Mouse (Mus musculus): ENCODE data around the gene Vwa3a.

Gene Vwa3a

DNA sequence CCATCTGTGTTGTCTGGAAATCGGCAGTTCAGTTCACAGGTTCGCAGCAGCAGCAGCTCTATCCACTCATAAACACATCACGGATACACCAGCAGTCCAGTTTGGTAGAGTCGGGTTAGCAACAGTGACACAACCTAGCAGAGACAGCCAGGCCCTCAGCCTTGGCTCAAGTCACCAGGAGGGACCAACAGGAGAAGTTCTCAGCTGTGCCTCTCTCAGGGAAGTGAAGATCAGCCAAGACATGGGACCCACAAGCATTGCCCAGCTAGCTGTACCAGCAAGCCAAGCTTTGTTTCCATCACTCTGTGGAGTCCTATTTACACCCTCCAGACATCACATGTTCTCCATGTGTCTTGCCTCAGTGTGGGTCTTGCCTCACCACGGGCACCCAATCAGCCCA lies 7.7 kb downstream of the Vwa3a start:
- no peak for DNase-seq (ENCODE audit: low spot score)

DNA sequence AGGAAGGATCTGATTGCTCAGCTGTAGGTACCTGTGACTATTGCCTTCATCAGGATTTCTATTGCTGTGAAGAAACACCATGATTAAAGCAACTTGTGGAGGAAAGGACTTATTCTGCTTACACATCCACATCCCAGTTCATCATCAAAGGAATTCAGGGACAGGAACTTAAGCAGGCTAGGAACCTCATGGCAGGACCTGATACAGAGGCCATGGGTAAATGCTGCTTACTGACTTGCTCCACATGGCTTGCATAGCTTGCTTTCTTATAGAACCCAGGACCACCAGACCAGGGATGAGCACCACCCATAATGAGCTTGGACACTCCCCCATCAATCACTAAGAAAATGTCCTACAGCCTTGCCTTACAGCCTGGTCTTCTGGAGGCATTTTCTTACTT lies 9.4 kb downstream of the Vwa3a start:
- DNase-seq (ENCODE audit: low spot score): no peak

DNA sequence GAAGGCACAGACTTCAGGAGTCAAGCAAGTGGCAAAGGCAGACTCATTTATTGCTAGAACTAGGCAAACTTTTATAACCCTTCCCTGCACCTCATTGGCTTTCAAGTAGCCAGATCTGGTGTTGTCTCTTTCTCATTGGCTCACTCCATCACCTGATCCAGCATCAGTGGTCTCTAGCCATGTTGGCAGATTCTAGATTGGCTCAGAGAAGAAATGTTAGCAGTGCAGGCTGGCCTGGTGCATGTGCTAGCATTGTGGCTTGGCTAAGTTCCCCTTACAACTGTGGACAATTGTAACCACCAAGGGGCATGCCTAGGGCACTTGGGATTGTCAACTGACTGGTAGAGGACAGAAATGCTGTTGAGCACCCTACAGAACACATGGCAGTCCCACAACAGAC lies 12.2 kb downstream of the Vwa3a start:
- DNase-seq (ENCODE audit: low spot score): no peak

DNA sequence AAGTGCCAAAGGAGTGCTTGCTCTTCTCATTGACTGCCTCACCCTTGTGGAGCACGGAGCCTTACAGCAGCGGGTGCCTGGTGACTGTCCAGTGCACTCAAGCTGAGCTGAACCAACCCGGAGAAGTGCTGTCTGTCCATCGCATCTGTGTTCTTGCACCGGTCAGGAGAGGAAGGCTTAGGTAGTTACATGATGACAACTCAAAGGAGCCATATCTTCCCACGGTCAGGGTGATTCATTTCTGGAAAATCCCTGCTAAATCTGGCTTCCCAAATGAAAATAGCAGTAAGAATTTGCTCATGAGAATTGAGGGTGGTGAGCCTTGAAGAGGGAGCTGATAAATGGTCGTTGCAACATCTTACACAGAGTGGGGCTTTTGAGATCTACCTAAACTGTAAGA lies 12.8 kb downstream of the Vwa3a start:
- no peak for DNase-seq (ENCODE audit: low spot score)

DNA sequence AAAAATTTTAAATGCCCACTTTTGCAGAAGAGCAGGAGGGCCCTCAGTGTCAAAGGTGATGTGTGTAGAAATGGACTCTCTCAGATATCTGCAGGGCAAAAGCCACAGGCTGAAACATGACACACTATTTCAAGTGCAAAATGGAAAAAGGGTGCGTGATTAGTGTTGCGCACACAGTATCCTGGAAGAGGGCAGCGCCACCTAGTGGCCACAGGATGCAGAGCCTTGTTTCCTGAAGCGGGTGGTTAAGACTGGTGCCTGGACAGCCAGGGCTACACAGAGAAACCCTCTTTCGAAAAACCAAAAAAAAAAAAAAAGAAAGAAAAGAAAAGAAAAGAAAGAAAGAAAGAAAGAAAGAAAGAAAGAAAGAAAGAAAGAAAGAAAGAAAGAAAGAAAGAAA lies 15.6 kb downstream of the Vwa3a start:
- DNase-seq (ENCODE audit: low spot score): peak; percentile 70

DNA sequence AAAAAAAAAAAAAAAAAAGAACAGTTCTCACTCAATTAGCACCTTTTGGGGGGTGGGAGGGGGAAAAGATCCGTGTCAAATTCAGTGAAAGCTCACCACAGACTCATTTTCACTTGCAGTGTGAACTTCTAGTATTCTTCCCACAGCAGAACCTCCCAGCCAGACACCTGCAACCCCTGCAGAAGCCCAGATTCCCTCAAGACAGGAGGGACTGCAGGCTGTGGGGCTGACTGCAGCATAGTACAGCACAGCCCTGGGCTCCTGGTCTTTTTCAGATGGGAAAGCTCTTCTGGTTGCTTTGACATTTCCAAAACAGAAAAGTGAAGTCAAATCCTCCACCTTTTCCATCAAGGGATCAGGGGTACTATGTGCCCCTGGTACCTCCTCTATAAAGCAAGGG lies 28.3 kb downstream of the Vwa3a start:
- DNase-seq (ENCODE audit: low spot score): no peak

DNA sequence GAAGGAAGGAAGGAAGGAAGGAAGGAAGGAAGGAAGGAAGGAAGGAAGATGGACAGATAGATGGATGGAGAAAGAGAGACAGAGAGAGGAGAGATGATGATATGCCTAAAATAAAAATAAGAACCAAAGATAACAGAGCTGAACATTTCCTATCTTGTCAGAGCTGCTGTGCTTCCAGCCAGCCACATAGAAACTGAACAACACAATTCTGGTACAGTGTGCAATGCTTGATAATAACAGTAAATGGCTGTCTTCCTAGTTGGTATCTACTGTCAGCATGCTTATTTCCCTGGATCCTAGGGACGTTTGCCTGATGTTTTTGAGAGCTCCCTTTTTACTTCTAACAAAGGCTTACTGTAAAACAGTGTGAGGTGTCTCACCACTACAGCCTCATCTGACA lies 32.3 kb downstream of the Vwa3a start:
- DNase-seq (ENCODE audit: low spot score): no peak

DNA sequence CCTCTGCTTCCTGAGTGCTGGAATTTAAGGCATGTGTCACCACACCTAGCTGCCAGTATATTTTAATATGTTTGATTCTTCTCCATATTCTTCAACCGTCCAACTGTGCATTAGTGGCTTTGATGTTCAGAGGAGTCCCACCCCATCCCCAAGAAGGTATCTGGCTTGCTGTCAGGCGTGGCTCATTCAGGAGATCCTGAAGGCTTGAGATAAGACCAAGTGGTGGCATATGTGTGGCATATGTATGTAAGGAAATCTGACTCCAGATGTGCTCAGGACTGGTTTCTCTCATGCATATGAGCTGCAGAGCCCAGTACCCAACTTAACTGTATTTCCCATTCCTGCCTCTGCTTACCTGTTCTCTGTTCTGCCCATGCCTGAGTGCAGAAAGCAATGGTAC lies 38.9 kb downstream of the Vwa3a start:
- no peak for DNase-seq (ENCODE audit: low spot score)

DNA sequence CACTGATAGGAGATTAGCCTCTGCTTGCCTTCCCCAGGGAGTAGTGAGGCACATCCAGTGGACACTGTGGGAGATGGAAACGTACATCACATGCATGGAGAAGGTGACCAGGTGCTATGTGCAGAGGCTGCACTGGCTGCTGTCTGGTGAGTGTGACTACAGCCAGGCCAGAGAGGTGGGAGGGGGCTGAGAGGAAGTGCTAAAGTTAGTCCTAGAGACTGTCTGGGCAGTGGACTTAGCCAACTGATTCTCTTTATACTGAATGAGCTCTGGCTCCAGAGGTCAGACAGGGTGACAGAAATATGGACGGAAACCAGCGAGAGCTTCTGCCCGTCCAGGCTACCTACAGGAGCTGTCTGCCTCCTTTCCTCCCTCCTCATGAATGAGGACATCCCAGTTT lies 56.4 kb downstream of the Vwa3a start:
- DNase-seq (ENCODE audit: low spot score): no peak

DNA sequence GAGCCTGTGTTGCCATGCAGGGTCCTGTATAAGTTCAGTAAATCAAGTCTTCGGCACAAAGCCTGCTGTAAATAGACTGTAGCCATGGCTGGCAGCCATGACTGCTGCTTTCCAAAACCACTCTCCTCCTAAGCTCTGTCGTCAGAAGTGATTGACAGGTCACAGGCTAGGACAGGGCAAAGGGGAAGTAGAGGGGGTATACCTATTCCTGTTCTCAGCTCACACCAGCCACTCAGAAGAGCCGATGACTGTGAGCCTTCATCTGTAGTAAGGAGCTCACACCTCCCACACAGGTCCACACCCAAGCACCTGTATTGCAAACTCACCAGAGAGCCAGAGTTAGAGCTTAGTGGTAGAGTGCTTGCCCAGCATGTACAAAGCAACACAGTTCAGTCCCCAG lies 57.3 kb downstream of the Vwa3a start:
- DNase-seq (ENCODE audit: low spot score): no peak

DNA sequence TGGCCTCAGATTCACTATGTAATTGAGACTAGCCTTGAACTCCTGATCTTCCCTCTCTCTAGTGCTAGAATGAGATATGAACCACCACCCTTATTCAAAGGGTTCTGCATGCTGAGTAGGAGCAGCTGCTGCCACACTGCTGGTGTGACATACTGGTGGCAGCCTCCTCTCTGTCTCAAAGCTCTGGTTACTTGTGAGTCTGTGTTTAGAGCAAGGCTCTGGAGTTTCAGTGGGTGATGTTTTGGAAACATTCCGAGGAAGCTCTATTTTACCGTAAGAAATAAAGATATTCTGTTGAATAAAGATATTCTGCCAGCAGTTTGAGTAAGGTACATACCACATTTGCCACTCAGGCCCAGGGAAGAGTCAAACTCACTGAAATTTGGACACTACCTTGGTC lies 64.2 kb downstream of the Vwa3a start:
- DNase-seq (ENCODE audit: low spot score): no peak

DNA sequence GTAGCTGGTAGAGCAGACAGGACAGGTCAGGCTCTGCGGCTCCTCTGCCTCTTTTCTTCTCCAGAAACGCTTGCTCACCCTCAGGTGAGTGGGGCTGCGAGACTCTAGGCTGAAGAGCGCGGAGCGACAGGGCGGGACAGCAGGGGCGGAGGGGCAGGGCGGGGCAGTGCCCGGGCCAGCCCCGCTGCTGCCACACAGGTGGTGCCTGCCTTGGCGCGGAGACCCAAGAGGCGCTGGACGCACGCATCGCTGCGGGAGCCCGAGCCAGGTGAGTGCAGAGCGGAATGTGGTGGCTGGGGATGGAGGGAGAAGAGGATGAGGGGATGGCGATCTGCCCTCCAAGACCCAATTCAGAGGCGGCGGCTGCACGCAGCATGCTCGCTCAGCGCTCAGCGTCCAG lies 70.6 kb downstream of the Vwa3a start:
- DNase-seq (ENCODE audit: low spot score): no peak

DNA sequence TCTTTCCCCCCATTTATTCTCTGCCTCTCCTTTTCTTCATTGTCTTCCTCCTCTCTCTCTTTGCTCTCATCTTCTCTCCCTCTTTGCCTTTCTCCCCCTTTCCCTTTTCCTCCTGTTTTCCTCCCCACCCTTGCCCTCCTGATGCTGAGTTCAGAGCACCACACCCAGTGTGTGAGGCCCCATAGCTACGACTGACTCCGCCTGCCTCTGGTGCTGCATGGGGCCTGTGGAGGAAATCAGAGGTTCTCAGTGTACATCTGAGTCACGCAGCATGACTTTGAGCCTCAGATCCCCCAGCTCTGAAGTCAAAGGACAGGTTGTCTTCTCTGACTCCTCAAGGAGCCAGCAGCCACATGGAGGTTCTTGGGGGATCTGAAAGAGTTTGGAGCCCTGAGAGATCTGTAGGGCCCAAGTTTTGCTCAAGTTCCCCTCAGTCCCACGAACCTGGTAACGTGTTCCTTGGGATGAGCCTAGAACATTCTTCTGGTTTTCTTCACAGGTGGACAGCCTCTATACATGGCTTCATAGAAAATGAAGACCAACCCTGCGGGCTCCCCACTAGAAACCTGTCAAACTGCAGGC lies 72.8 kb downstream of the Vwa3a start, which contains the start of gene Gm5737:
Gm5737 (plus strand) TSS at position 532 of the 582 bp plus-strand sequence.
- DNase-seq (ENCODE audit: low spot score): no peak

DNA sequence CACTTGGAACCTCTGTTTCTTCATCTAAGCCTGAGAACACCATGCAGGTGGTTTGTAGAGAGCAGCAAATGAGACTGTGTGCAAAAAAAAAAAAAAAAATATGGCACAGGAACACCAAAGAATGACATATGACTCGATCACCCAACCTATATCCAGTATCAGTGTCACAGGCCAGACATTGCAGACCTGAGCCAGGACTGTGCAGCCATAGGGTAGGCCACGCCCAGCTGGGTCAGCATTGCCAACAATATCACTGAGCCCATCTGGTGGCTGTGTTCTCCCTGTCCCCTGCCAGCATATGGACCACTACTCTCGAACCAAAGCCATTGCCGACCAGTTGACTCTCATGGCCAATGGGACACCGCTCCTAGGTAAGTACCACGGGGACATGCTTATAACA lies 78.4 kb downstream of the Vwa3a start:
- DNase-seq (ENCODE audit: low spot score): no peak

DNA sequence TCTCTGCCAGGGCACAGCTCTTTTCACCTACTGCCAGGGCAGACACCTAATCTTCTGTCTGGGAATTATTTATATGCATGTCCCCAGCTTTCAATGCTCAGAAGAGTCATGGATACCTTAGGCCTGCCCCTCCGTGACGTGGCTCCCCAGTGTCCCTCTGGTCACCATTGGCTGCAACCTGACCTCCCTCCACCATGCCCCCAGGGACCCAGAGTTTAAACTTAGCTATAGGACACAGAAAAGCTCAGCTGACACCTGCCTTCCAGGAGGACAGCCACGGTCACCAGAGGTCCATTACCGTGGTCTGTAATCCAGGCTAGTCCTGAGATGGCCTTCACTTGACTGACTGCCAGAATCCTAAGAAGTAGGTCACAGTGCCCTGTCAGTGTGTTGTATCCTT lies 80.3 kb downstream of the Vwa3a start:
- DNase-seq (ENCODE audit: low spot score): no peak

DNA sequence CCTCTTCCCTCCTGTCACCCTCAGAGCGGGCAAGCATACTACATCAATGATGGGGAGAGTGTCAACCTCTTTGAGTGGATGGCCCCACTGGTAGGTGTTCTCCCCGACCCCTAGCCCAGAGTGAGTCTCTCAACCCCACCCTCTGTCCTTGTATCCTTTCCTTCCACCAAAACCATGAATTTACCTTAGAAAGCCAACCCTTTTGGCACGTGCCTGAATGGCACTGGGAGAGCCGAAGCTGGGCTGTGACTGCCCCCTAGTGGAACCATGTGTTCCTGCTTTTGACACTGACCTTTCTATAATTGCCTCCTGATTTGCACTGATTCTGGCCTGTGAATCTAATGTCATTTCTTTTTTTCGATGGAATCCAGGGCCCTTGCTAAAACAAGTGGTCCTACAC lies 84.1 kb downstream of the Vwa3a start:
- DNase-seq (ENCODE audit: low spot score): peak; percentile 60

DNA sequence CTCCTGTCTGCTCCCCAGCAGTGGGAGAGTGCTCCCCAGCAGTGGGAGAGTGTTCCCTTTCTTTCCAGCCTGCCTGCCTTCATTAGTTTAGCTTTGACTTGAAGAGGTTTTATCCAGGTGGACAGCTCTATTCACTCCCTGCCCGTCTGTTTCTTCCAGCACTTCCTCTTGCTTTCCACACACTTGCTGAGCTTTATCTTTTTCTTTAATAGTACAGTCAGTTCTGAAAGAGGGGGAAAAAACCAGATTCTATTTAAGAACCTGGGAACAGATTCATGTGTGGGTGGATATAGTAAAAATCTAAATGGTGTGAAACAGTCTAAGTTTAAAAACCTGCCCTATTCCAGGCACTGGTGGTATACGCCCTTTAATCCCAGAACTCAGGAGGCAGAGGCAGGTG lies 86.0 kb downstream of the Vwa3a start:
- DNase-seq (ENCODE audit: low spot score): no peak

DNA sequence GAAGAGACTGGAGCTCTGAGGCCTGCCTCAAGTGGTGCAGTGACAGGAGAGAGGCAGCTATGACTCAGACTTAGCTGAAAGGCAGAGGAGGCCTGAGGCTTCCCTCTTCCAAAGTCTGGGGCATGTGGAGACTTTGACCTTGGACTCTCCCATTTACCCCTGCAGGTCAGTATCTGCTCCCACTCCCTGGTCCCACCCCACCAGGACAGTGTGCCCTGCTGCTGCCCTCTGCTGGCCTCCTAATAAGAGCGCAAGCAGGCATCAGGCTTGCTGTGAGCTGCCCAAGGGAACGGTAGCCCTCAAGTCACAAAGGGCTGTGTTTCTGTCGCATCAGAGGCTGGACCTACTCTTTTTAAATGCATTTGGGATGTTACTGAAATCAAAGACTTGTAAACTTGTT lies 87.3 kb downstream of the Vwa3a start:
- peak; percentile 24 for DNase-seq (ENCODE audit: low spot score)

DNA sequence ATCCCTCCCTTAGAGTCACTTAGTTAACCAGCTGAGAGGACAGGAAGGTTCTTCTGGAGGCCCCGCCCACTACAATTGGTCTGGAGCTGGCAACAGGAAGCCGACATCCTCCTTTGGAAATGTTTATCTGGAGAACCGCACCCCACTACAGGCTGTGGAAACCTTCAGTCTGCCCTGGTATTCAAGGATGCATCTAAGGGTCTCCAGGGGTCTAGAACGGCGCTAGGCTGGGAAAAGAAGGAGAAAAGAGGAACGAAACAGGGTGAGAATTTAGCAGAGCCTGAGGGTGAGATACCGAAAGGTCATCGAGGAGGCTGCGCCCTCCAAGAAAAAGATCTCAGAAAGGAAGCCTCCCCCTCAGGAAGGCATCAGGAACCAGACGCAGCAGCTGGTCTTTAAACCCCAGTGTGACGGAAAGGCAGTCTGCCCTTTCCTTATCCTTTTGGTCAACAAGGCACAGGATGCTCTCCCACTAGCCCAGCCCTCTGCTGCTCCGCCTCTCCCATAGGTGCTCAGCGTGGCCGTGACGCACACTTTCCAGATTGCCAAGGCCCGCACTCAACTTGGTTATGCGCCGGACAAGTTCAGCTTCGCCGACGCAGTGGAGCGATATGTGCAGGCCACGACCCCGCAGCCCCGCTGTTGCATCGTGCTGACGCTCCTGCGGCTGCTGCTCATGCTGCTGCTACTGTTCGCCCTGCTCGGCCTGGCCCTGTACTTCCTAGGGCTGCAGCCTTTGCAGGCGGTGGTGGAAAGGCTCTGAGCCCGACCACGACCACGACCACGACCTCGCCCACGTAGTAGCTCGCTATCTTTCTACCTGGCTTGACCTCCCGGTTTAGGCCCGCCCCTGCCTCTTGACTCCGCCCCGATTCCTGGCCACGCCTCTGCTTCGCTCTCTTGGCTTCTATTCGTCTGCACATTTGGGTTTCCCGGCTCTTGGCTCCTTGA lies 91.6 kb downstream of the Vwa3a start:
- peak; percentile 46 for DNase-seq (ENCODE audit: low spot score)

DNA sequence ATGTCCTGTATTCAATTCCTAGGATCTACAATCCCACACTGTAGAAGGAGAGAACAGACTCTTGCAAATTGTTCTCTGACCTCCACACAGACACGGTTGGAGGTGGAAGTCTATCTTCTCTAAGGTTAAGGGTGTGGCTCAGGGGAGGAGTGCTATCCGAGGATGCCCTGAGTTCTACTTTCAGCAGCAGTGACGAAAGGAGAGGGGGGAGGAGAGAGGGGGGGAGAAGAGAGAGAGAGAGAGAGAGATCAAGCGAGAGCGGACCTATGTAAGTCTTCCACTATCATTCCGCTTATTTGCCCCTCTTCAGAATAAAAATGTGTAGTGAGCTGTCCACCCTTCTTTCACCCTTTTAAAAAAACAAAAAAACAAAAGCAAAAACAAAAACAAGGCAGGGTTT lies 95.3 kb downstream of the Vwa3a start:
- DNase-seq (ENCODE audit: low spot score): no peak

DNA sequence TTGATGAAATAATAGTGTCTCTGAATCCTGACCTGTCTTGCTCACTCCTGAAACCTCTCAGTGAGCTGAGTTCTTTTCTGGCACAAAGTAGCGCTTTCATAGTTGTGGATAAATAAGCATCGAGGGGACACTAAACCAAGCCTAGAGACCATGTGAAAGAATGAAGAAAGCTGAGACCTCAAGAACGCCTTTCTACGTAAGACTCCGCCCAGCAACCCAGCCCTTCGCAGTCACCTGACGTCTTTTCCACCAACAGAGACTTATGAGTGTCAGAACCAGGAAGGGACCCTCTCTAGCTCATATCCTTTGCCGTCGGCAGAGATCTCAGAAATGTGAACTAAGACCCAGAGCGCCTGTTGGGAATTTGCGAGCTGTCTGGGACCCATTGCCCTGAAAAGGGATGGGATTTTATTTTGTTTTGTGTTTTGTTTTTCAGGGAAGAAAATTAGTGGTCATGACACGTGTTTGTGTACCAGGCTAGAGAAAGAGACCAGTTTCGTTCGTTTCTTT lies 95.8 kb downstream of the Vwa3a start:
- DNase-seq (ENCODE audit: low spot score): peak; percentile 29

DNA sequence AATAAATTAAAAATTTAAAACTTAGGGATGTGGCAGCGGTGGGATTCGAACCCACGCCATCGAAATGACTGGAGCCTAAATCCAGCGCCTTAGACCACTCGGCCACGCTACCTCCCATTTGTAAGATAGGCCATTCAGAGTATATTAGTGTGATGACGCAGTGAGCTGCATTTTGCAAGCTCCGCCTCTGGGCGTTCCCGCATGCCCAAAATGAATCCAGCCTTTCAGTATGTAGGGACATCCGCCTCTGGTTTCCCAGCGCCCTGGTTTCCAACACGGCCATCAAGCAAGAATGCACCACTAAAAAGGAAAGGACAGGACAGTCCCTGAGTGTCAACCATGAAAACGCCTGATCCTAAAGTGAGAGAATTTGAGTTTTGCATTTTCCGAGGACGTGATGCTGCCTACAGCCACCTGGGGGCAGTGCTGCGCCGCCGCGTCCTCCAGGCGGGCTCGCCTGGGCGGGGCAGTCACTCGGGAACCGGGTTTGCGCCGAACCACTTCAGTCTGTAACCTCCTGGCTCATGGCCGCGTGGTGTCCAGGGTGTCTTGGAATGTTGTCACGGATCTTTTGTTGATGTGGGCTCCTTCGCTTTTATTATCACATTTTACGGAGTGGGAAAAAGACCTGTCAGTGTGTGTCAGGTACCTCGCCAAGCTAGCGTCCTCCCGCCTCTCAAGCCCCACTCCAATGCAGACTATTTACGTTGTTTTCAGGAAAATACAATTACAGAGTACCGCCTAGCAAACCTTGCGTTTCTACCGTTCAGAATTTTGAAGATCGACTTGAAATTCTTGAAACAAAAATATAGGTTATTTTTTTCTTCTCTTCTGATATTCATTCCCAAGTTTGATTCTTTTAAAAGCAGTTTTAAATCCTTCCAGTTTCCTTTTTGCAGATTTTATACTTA lies 96.6 kb downstream of the Vwa3a start:
- peak; percentile 99 for DNase-seq (ENCODE audit: low spot score)

Data from ovary, postnatal 14 days (tissue).